ENCODE assay signal across 31 mouse cellular contexts in the genomic region with DNA sequence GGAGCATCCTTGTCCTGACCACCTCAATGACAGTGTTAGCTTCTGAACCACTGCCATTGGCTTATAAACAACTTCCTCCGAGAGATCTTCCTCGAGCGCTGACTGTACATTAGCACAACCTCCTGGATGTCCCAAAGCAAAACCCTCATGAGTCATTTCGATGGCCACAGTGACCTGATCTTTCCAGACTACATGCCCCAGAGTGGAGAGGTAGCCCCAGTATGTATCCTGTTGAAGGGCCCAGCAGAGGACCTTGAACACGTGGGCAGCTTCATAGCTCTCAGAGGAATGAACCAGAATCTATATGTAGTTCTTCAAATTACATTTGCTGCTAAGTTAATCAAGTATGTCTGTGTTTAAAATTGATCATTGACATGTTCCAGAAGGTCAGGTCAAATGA.
"Had no signal": no experiment of that assay in that cellular context is flagged by ENCODE, and none has a peak within 500 bp of the region (broad histone marks: within the 10 kb centered on the region; RNA-seq: fewer than 3 reads in every experiment).

No protein-coding gene starts in this region.

- H3K27me3 ChIP-seq: limb, embryonic 12.5 days; limb, embryonic 13.5 days; limb, embryonic 15.5 days; liver, embryonic 13.5 days; liver, embryonic 15.5 days; lung, embryonic 15.5 days; midbrain, embryonic 12.5 days; midbrain, embryonic 13.5 days; midbrain, embryonic 15.5 days had no signal

- H3K9me3 ChIP-seq: limb, embryonic 10.5 days; limb, embryonic 12.5 days; limb, embryonic 13.5 days; limb, embryonic 15.5 days; liver, embryonic 12.5 days; liver, embryonic 13.5 days; liver, embryonic 15.5 days; lung, embryonic 15.5 days; megakaryocyte, embryonic 14.5 days; midbrain, embryonic 10.5 days; midbrain, embryonic 12.5 days; midbrain, embryonic 13.5 days; midbrain, embryonic 15.5 days had no signal

- H3K4me1 ChIP-seq: limb, embryonic 10.5 days; limb, embryonic 12.5 days; liver, embryonic 12.5 days; liver, embryonic 13.5 days; liver, embryonic 15.5 days; lung, embryonic 15.5 days; megakaryocyte, embryonic 14.5 days; midbrain, embryonic 12.5 days; midbrain, embryonic 13.5 days had no signal

- H3K4me3 ChIP-seq: limb, embryonic 10.5 days; limb, embryonic 12.5 days; limb, embryonic 13.5 days; limb, embryonic 15.5 days; liver, embryonic 12.5 days; liver, embryonic 13.5 days; liver, embryonic 15.5 days; lung, embryonic 15.5 days; megakaryocyte, embryonic 14.5 days; midbrain, embryonic 10.5 days; midbrain, embryonic 12.5 days; midbrain, embryonic 13.5 days; midbrain, embryonic 15.5 days; myocyte had no signal

- H3K4me2 ChIP-seq: limb, embryonic 12.5 days; limb, embryonic 13.5 days; limb, embryonic 15.5 days; liver, embryonic 11.5 days; liver, embryonic 12.5 days; liver, embryonic 13.5 days; liver, embryonic 15.5 days; lung, embryonic 14.5 days; lung, embryonic 15.5 days; midbrain, embryonic 11.5 days; midbrain, embryonic 12.5 days; midbrain, embryonic 13.5 days; midbrain, embryonic 15.5 days had no signal

- H3K36me3 ChIP-seq: limb, embryonic 10.5 days; limb, embryonic 12.5 days; limb, embryonic 13.5 days; limb, embryonic 15.5 days; liver, embryonic 12.5 days; liver, embryonic 13.5 days; liver, embryonic 15.5 days; lung, embryonic 15.5 days; midbrain, embryonic 10.5 days; midbrain, embryonic 12.5 days; midbrain, embryonic 13.5 days; midbrain, embryonic 15.5 days had no signal

- DNase-seq: left cerebral cortex, postnatal 4 days; liver; liver, embryonic 13.5 days; liver, postnatal 0 days; lung, adult 18-20 months; lung, adult 2 months; lung, embryonic 14.5 days; lung, postnatal 10 days; lung, postnatal 14 days; lung, postnatal 36 days; lung, postnatal 4 days; midbrain, embryonic 14.5 days had no signal

- H3K9ac ChIP-seq: limb, embryonic 12.5 days; limb, embryonic 13.5 days; limb, embryonic 15.5 days; liver, embryonic 12.5 days; liver, embryonic 13.5 days; liver, embryonic 14.5 days; liver, embryonic 15.5 days; liver, postnatal 0 days; lung, embryonic 14.5 days; lung, embryonic 15.5 days; midbrain, embryonic 12.5 days; midbrain, embryonic 13.5 days; midbrain, embryonic 15.5 days had no signal

- H3K27ac ChIP-seq: limb, embryonic 10.5 days; limb, embryonic 12.5 days; limb, embryonic 13.5 days; limb, embryonic 15.5 days; liver, embryonic 12.5 days; liver, embryonic 13.5 days; liver, embryonic 14.5 days; liver, embryonic 15.5 days; lung, embryonic 15.5 days; macrophage; midbrain, embryonic 10.5 days; midbrain, embryonic 12.5 days; midbrain, embryonic 13.5 days; midbrain, embryonic 15.5 days had no signal

- ATAC-seq: liver, embryonic 12.5 days; liver, postnatal 0 days; lung, postnatal 0 days; midbrain, embryonic 13.5 days; midbrain, embryonic 15.5 days; midbrain, embryonic 16.5 days had no signal
